Mouse (Mus musculus) MEL (cell line): ENCODE measurements around the gene Hnrnpc. TPM values are rescaled to one million over a fixed set of nuclear protein-coding genes. Genes with fewer than 3 reads are reported as not detected.

Source experiments
- DNase-seq: peaks from one replicate; pipeline ENCODE4 v3.0.0; 2011; ENCODE audit warnings: low read depth, low spot score
- H3K27ac ChIP-seq: 2 replicates; pipeline ENCODE4 v1.5.1; 2012; ENCODE audit warnings: low read depth, mild to moderate bottlenecking, control low read depth, low read length, moderate library complexity; ENCODE audit not compliant: control insufficient read depth
- H3K27me3 ChIP-seq, 2 experiments: fragments of 150-350 bp in 1 of 2; sonication (generic) in 1 of 2; 2 replicates each; pipeline ENCODE4 v1.6.1; 2012; ENCODE audit warnings: low read length in 2 of 2, mild to moderate bottlenecking in 2 of 2, improper control_type of control experiment in 1 of 2, moderate library complexity in 1 of 2; ENCODE audit not compliant: insufficient read depth in 2 of 2, control insufficient read depth in 1 of 2
- H3K36me3 ChIP-seq, 2 experiments: 2 replicates each; pipeline ENCODE4 v1.6.1; 2012 to 2014; ENCODE audit warnings: low read length in 2 of 2, improper control_type of control experiment in 1 of 2, inconsistent platforms in 1 of 2, mild to moderate bottlenecking in 1 of 2; ENCODE audit not compliant: insufficient read depth in 2 of 2, control insufficient read depth in 1 of 2
- H3K4me1 ChIP-seq, 2 experiments: fragments of 150-350 bp in 1 of 2; sonication (generic) in 1 of 2; 2 replicates each; pipeline ENCODE4 v1.6.1; 2012; ENCODE audit warnings: low read length in 2 of 2, improper control_type of control experiment in 1 of 2, mild to moderate bottlenecking in 1 of 2; ENCODE audit not compliant: insufficient read depth in 2 of 2, control insufficient read depth in 1 of 2
- H3K4me3 ChIP-seq, 2 experiments: fragments of 150-350 bp in 1 of 2; sonication (generic) in 1 of 2; 2 replicates each; pipeline ENCODE4 v1.5.1; 2012; ENCODE audit warnings: low read depth in 2 of 2, low read length in 2 of 2, mild to moderate bottlenecking in 2 of 2, moderate library complexity in 2 of 2, control low read depth in 1 of 2, improper control_type of control experiment in 1 of 2; ENCODE audit not compliant: control insufficient read depth in 1 of 2, insufficient read depth in 1 of 2
- H3K79me2 ChIP-seq: 2 replicates; pipeline ENCODE4 v1.6.1; 2012; ENCODE audit warnings: mild to moderate bottlenecking, low read length, moderate library complexity; ENCODE audit not compliant: control insufficient read depth, poor library complexity, insufficient read depth
- H3K9ac ChIP-seq: 2 replicates; pipeline ENCODE4 v1.6.1; 2012; ENCODE audit warnings: low read depth, mild to moderate bottlenecking, control low read depth, low read length, moderate library complexity; ENCODE audit not compliant: control insufficient read depth, poor library complexity, severe bottlenecking
- H3K9me3 ChIP-seq: fragments of 150-350 bp; sonication (generic); replicated peaks from 2 replicates; pipeline ENCODE4 v1.6.1; 2012; ENCODE audit warnings: mild to moderate bottlenecking, low read length, improper control_type of control experiment, moderate library complexity; ENCODE audit not compliant: insufficient read depth
- CHD2 ChIP-seq: IDR thresholded peaks from 2 replicates; pipeline ENCODE4 v1.6.1; 2011; ENCODE audit warnings: low read length, improper control_type of control experiment
- CTCF ChIP-seq, 3 experiments: IDR thresholded peaks in 2 of 3; conservative IDR thresholded peaks in 1 of 3; 2 replicates each; pipeline ENCODE4 v1.5.1; 2011 to 2012; ENCODE audit warnings: low read length in 3 of 3, low read depth in 2 of 3, mild to moderate bottlenecking in 2 of 3, improper control_type of control experiment in 1 of 3, inconsistent platforms in 1 of 3, mixed read lengths in 1 of 3, moderate library complexity in 1 of 3; ENCODE audit not compliant: control insufficient read depth in 1 of 3, insufficient read depth in 1 of 3, poor library complexity in 1 of 3, severe bottlenecking in 1 of 3
- EP300 ChIP-seq, 2 experiments: IDR thresholded peaks; 2 replicates each; pipeline ENCODE4 v1.6.1; 2011; ENCODE audit warnings: improper control_type of control experiment in 2 of 2, low read length in 2 of 2, low read depth in 1 of 2, mild to moderate bottlenecking in 1 of 2
- GATA1 ChIP-seq: IDR thresholded peaks from 2 replicates; pipeline ENCODE4 v1.6.1; 2011; ENCODE audit warnings: low read depth, low read length, improper control_type of control experiment
- JUND ChIP-seq: IDR thresholded peaks from 2 replicates; pipeline ENCODE4 v1.6.1; 2011; ENCODE audit warnings: low read depth, mild to moderate bottlenecking, improper control_type of control experiment, low read length
- KAT2A ChIP-seq: conservative IDR thresholded peaks from 2 replicates; pipeline ENCODE4 v1.6.1; 2012; ENCODE audit warnings: low read depth, low read length, improper control_type of control experiment, inconsistent platforms
- MAFK ChIP-seq: IDR thresholded peaks from 2 replicates; pipeline ENCODE4 v1.6.1; 2011; ENCODE audit warnings: low read depth, mild to moderate bottlenecking, low read length, improper control_type of control experiment, borderline replicate concordance
- MAX ChIP-seq: IDR thresholded peaks from 2 replicates; pipeline ENCODE4 v1.6.1; 2011; ENCODE audit warnings: low read length, improper control_type of control experiment
- MAZ ChIP-seq: IDR thresholded peaks from 2 replicates; pipeline ENCODE4 v1.6.1; 2012; ENCODE audit warnings: low read depth, mild to moderate bottlenecking, inconsistent platforms, low read length, improper control_type of control experiment
- MEF2A ChIP-seq: IDR thresholded peaks from 2 replicates; pipeline ENCODE4 v1.6.1; 2014; ENCODE audit warnings: low read depth, mild to moderate bottlenecking, inconsistent platforms, low read length, improper control_type of control experiment; ENCODE audit not compliant: poor library complexity, insufficient replicate concordance, severe bottlenecking; ENCODE audit errors: extremely low read depth
- MYB ChIP-seq: IDR thresholded peaks from 2 replicates; pipeline ENCODE4 v1.6.1; 2011; ENCODE audit warnings: mild to moderate bottlenecking, low read depth, low read length, improper control_type of control experiment
- MYC ChIP-seq: IDR thresholded peaks from 2 replicates; pipeline ENCODE4 v1.6.1; 2011; ENCODE audit warnings: low read depth, mild to moderate bottlenecking, low read length, improper control_type of control experiment, moderate library complexity
- NELFE ChIP-seq: IDR thresholded peaks from 2 replicates; pipeline ENCODE4 v1.6.1; 2011; ENCODE audit warnings: low read depth, low read length, improper control_type of control experiment
- POLR2A ChIP-seq, 2 experiments: IDR thresholded peaks; 2 replicates each; pipeline ENCODE4 v1.6.1; 2011 to 2012; ENCODE audit warnings: low read length in 2 of 2, mild to moderate bottlenecking in 2 of 2, control low read depth in 1 of 2, improper control_type of control experiment in 1 of 2, low read depth in 1 of 2, moderate library complexity in 1 of 2; ENCODE audit not compliant: control insufficient read depth in 1 of 2, insufficient read depth in 1 of 2, poor library complexity in 1 of 2
- RAD21 ChIP-seq: IDR thresholded peaks from 2 replicates; pipeline ENCODE4 v1.6.1; 2011; ENCODE audit warnings: mild to moderate bottlenecking, low read depth, low read length, improper control_type of control experiment
- RCOR1 ChIP-seq: IDR thresholded peaks from 2 replicates; pipeline ENCODE4 v1.6.1; 2012; ENCODE audit warnings: low read depth, mild to moderate bottlenecking, inconsistent platforms, low read length, improper control_type of control experiment
- SIN3A ChIP-seq: IDR thresholded peaks from 2 replicates; pipeline ENCODE4 v1.6.1; 2012; ENCODE audit warnings: low read length, improper control_type of control experiment, inconsistent platforms
- SMC3 ChIP-seq: IDR thresholded peaks from 2 replicates; pipeline ENCODE4 v1.6.1; 2011; ENCODE audit warnings: low read depth, low read length, improper control_type of control experiment
- TAL1 ChIP-seq: IDR thresholded peaks from 2 replicates; pipeline ENCODE4 v1.6.1; 2012; ENCODE audit warnings: mild to moderate bottlenecking, inconsistent platforms, low read length, moderate library complexity, mixed read lengths
- TBP ChIP-seq: IDR thresholded peaks from 2 replicates; pipeline ENCODE4 v1.8.0; 2011; ENCODE audit warnings: low read depth, low read length, improper control_type of control experiment
- USF2 ChIP-seq, 2 experiments: IDR thresholded peaks; 2 replicates each; pipeline ENCODE4 v1.6.1; 2011 to 2012; ENCODE audit warnings: improper control_type of control experiment in 2 of 2, low read length in 2 of 2, borderline replicate concordance in 1 of 2, inconsistent platforms in 1 of 2, low read depth in 1 of 2, mild to moderate bottlenecking in 1 of 2; ENCODE audit not compliant: insufficient read depth in 1 of 2
- ZC3H11A ChIP-seq: IDR thresholded peaks from 2 replicates; pipeline ENCODE4 v1.6.1; 2012; ENCODE audit warnings: low read depth, mild to moderate bottlenecking, inconsistent platforms, low read length, improper control_type of control experiment
- ZKSCAN1 ChIP-seq: IDR thresholded peaks from 2 replicates; pipeline ENCODE4 v1.6.1; 2012; ENCODE audit warnings: low read depth, mild to moderate bottlenecking, inconsistent platforms, low read length, improper control_type of control experiment, moderate library complexity
- ZMIZ1 ChIP-seq: IDR thresholded peaks from 2 replicates; pipeline ENCODE4 v1.6.1; 2012; ENCODE audit warnings: low read depth, mild to moderate bottlenecking, inconsistent platforms, low read length, improper control_type of control experiment, moderate library complexity
- ZNF384 ChIP-seq: IDR thresholded peaks from 2 replicates; pipeline ENCODE4 v1.6.1; 2012; ENCODE audit warnings: low read depth, mild to moderate bottlenecking, inconsistent platforms, low read length, improper control_type of control experiment
- polyA plus RNA-seq, 2 experiments: library from polyadenylated mRNA; stranded (reverse) in 1 of 2; unstranded in 1 of 2; fragments of >175 nt in 1 of 2; fragments of >200 nt in 1 of 2; gene quantifications; 2 replicates each; pipeline versions ENCODE4 v1.2.1 to v1.2.4; 2012; ENCODE audit warnings: low replicate concordance in 2 of 2, low read depth in 1 of 2; ENCODE audit not compliant: insufficient read length in 2 of 2, insufficient read depth in 1 of 2, missing spikeins in 1 of 2
- total RNA-seq: library from RNA; depleted of rRNA; stranded (reverse); fragments of 300-350 nt; gene quantifications from 2 replicates; pipeline ENCODE4 v1.2.3, GENCODE M21; 2012

Hnrnpc gene
- total and polyA plus RNA-seq, 3 experiments, result 272 to 3,096 (median 626) TPM

DNA sequence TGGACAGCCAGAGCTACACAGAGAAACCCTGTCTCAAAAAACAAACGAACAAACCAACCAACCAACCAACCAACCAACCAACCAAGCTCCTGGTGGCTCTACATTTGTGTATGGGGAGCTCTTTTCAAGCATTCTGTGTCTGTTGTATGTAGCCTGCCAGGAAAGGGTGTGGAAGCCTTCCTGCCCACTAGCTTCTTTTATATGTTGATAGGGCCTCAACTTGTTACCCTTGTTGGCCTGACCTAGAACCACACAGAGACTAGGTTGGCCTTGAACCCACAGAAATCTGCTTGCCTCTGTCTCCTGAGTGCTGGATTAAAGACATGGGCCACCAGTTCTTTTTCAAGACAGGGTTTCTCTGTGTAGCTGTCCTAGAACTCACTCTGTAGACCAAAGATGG, 10.3 kb upstream of the Hnrnpc start (continued):
- no peak for TF ChIP-seq MEF2A
- TF ChIP-seq MAZ, result no peak
- TF ChIP-seq, all 39 proteins: peak for 0

DNA sequence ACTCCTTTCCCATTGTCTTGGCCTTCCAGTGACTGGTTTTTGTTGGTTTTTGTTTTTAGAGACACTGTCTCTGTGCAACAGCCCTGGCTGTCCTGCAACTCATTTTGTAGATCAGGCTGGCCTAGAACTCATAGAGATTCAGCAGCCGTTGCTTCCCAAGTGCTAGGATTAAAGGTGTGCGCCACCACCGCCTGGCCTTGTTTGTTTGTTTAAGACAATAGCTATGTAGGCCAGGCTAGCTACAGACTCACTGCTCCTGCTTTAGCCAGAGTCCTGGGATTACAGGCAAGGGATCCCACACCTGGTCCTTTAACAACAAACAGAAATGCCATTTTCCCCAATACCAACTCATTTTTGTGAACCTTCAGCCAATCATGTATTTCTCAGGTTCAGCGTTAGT, 6.5 kb upstream of the Hnrnpc start, which contains the start of gene Rpgrip1:
Gene Rpgrip1, plus strand, starts transcription at position 359 of the 400 bp plus-strand sequence.
- TF ChIP-seq MYC (no peak), RCOR1 (no peak), GATA1 (no peak), MAFK (no peak), MYB (no peak), SIN3A (no peak), SMC3 (no peak), NELFE (no peak), CHD2 (no peak), ZC3H11A (no peak)
- Histone ChIP-seq H3K4me3 (no peak within 1 kb of the TSS), H3K4me1 (peaks cover 4% of the 10 kb centered on the region in 2 experiments; a peak in 2 of 4 replicates), H3K36me3 (peaks cover 0 to 4% of the 10 kb centered on the region in 2 experiments; a peak in 2 of 4 replicates), H3K9ac (no peak within 1 kb of the TSS), H3K27me3 (no peaks in the 10 kb centered on the region; a peak in 1 of 4 replicates), H3K9me3 (no peaks in the 10 kb centered on the region), H3K27ac (no peak within 1 kb of the TSS), H3K79me2 (no peaks in the 10 kb centered on the region; the same call in 1 of the 2 replicates)
- DNase-seq, result no peak

DNA sequence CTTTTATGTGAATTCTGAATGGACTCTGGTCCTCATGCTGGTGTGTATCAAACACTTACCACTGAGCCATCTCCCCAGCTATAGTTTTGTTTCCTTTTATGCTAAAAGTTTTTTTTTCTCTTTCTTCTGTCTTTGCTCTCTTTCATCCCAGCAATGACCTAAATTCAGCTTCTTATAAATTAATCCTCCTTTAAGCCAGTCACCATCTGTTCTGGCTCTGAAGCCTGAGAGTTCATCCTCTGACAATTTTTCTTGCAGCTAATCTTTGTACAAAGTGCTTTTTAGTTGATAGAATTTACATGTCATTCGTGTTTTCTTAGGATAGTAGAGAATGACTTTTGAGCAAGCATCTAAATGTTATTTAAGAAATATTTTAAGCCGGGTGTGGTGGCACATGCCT, 4.2 kb upstream of the Hnrnpc start:
- H3K9ac ChIP-seq, result no peak overlapping the region
- no peak overlapping the region for H3K4me3 ChIP-seq
- TF ChIP-seq RCOR1 (no peak), KAT2A (no peak), POLR2A (IDR thresholded peaks at IDR 0.05; ENCODE audit: control insufficient read depth in 1 of 2, insufficient read depth in 1 of 2, low read depth in 1 of 2, low read length in 2 of 2, poor library complexity in 1 of 2) (no peak), JUND (no peak), CTCF (IDR thresholded peaks at IDR 0.05 in 2 of 3, conservative IDR thresholded peaks at IDR 0.05 in 1 of 3; ENCODE audit: control insufficient read depth in 1 of 3, insufficient read depth in 1 of 3, low read depth in 2 of 3, low read length in 3 of 3, poor library complexity in 1 of 3, severe bottlenecking in 1 of 3) (no peak), MEF2A (no peak), NELFE (no peak), EP300 (IDR thresholded peaks at IDR 0.05; ENCODE audit: low read depth in 1 of 2, low read length in 2 of 2) (no peak), TBP (no peak), TAL1 (no peak), ZMIZ1 (no peak), MAFK (no peak), RAD21 (no peak), USF2 (IDR thresholded peaks at IDR 0.05; ENCODE audit: borderline replicate concordance in 1 of 2, insufficient read depth in 1 of 2, low read depth in 1 of 2, low read length in 2 of 2) (no peak), SIN3A (no peak), ZKSCAN1 (no peak), CHD2 (no peak), MAX (no peak), ZNF384 (no peak), ZC3H11A (no peak)
- no peak overlapping the region for H3K27ac ChIP-seq
- DNase-seq, result no peak
- H3K9me3 ChIP-seq, result no peaks in the 10 kb centered on the region
- peaks cover 8% of the 10 kb centered on the region for H3K79me2 ChIP-seq
- peaks cover 0 to 9% of the 10 kb centered on the region in 2 experiments; a peak in 2 of 4 replicates for H3K36me3 ChIP-seq
- H3K27me3 ChIP-seq, result no peaks in the 10 kb centered on the region; a peak in 1 of 4 replicates
- H3K4me1 ChIP-seq, result peaks cover 4 to 6% of the 10 kb centered on the region in 2 experiments; a peak in 2 of 4 replicates
